Mouse (Mus musculus): ENCODE measurements around the gene Tuba3b. TPM values are rescaled to one million over a fixed set of nuclear protein-coding genes. Genes with fewer than 3 reads are reported as not detected.

Tuba3b gene
- not detected in 2 replicates for polyA plus RNA-seq (2015; fragmentation: Nextera tagmentation; extraction: Ambion mirVana)

GRCm38 (mm10) chr6:145615666-145616210 is at the start of gene Tuba3b:
Tuba3b (plus strand) TSS chr6:145615757.
- H3K36me3 ChIP-seq (ENCODE audit: poor library complexity, severe bottlenecking): no peaks in the 10 kb centered on the region
- ATAC-seq: no peak
- H3K9me3 ChIP-seq (replicated peaks): no peaks in the 10 kb centered on the region
- H3K9ac ChIP-seq: no peak within 1 kb of the TSS
- no peaks in the 10 kb centered on the region for H3K27me3 ChIP-seq
- WGBS: 97% methylated on average over 31 of the region's 31 CpGs
- H3K4me3 ChIP-seq: no peak within 1 kb of the TSS
- no peak within 1 kb of the TSS for H3K27ac ChIP-seq
- no peak within 1 kb of the TSS for H3K4me2 ChIP-seq
- H3K4me1 ChIP-seq: peaks cover 3% of the 10 kb centered on the region; the same call in 1 of the 2 replicates

- no peak overlapping the region for H3K27ac ChIP-seq
- H3K36me3 ChIP-seq (ENCODE audit: poor library complexity, severe bottlenecking): no peaks in the 10 kb centered on the region
- no peak for ATAC-seq
- H3K4me1 ChIP-seq: 0 out of 2 replicates have a peak, but pooled peaks cover 3% of the 10 kb centered on the region
- H3K9me3 ChIP-seq (replicated peaks): no peaks in the 10 kb centered on the region
- no peak overlapping the region for H3K4me2 ChIP-seq
- H3K4me3 ChIP-seq: no peak overlapping the region
- H3K27me3 ChIP-seq: no peaks in the 10 kb centered on the region
- no peak overlapping the region for H3K9ac ChIP-seq
- WGBS: 86% methylated on average over 8 of the region's 8 CpGs
Measured at GRCm38 (mm10) chr6:145567296-145567695, 48.3 kb upstream of the Tuba3b start.

- no peak for ATAC-seq
- no peaks in the 10 kb centered on the region for H3K9me3 ChIP-seq (replicated peaks)
- no peak overlapping the region for H3K4me2 ChIP-seq
- H3K27me3 ChIP-seq: no peaks in the 10 kb centered on the region
- H3K9ac ChIP-seq: no peak overlapping the region
- 83% methylated on average over 3 of the region's 3 CpGs for WGBS
- H3K36me3 ChIP-seq (ENCODE audit: poor library complexity, severe bottlenecking): no peaks in the 10 kb centered on the region
- 0 out of 2 replicates have a peak, but pooled peaks cover 3% of the 10 kb centered on the region for H3K4me1 ChIP-seq
- H3K4me3 ChIP-seq: no peak overlapping the region
- H3K27ac ChIP-seq: no peak overlapping the region
Measured at GRCm38 (mm10) chr6:145567832-145568231, 47.7 kb upstream of the Tuba3b start.

GRCm38 (mm10) chr6:145568701-145569100 is 46.9 kb upstream of the Tuba3b start:
- Histone ChIP-seq H3K4me1 (0 out of 2 replicates have a peak, but pooled peaks cover 3% of the 10 kb centered on the region), H3K36me3 (ENCODE audit: poor library complexity, severe bottlenecking) (no peaks in the 10 kb centered on the region), H3K9me3 (replicated peaks) (no peaks in the 10 kb centered on the region), H3K4me2 (no peak overlapping the region), H3K9ac (no peak overlapping the region), H3K27me3 (no peaks in the 10 kb centered on the region), H3K27ac (no peak overlapping the region), H3K4me3 (no peak overlapping the region)
- no peak for ATAC-seq
- WGBS: 90% methylated on average over 3 of the region's 3 CpGs

GRCm38 (mm10) chr6:145573250-145574013 is 42.1 kb upstream of the Tuba3b start:
- Histone ChIP-seq H3K4me2 (no peak overlapping the region), H3K27me3 (no peaks in the 10 kb centered on the region), H3K27ac (no peak overlapping the region), H3K4me1 (peaks cover 5% of the 10 kb centered on the region), H3K36me3 (ENCODE audit: poor library complexity, severe bottlenecking) (no peaks in the 10 kb centered on the region), H3K9ac (no peak overlapping the region), H3K9me3 (replicated peaks) (no peaks in the 10 kb centered on the region), H3K4me3 (no peak overlapping the region)
- 82% methylated on average over 6 of the region's 6 CpGs for WGBS
- no peak for ATAC-seq

GRCm38 (mm10) chr6:145576762-145577161 is 38.8 kb upstream of the Tuba3b start:
- no peak for ATAC-seq
- no peak overlapping the region for H3K4me3 ChIP-seq
- H3K4me1 ChIP-seq: peaks cover 17% of the 10 kb centered on the region
- WGBS: 94% methylated on average over 4 of the region's 4 CpGs
- H3K9me3 ChIP-seq (replicated peaks): no peaks in the 10 kb centered on the region
- H3K4me2 ChIP-seq: no peak overlapping the region
- H3K9ac ChIP-seq: no peak overlapping the region
- no peaks in the 10 kb centered on the region for H3K27me3 ChIP-seq
- H3K27ac ChIP-seq: no peak overlapping the region
- no peaks in the 10 kb centered on the region for H3K36me3 ChIP-seq (ENCODE audit: poor library complexity, severe bottlenecking)

- peak; percentile 48; the same call in 1 of the 2 replicates for ATAC-seq
- WGBS: 38% methylated on average over 10 of the region's 10 CpGs
- no peak overlapping the region for H3K4me3 ChIP-seq
- peaks cover 17% of the 10 kb centered on the region for H3K4me1 ChIP-seq
- no peaks in the 10 kb centered on the region for H3K9me3 ChIP-seq (replicated peaks)
- H3K4me2 ChIP-seq: no peak overlapping the region
- H3K27ac ChIP-seq: peak overlapping the region; percentile 11; the same call in 1 of the 2 replicates
- no peaks in the 10 kb centered on the region for H3K27me3 ChIP-seq
- no peaks in the 10 kb centered on the region for H3K36me3 ChIP-seq (ENCODE audit: poor library complexity, severe bottlenecking)
- no peak overlapping the region for H3K9ac ChIP-seq
Measured at GRCm38 (mm10) chr6:145578457-145579185, 36.9 kb upstream of the Tuba3b start.

GRCm38 (mm10) chr6:145579761-145580160 is 35.8 kb upstream of the Tuba3b start:
- no peak for ATAC-seq
- no peak overlapping the region for H3K9ac ChIP-seq

GRCm38 (mm10) chr6:145581366-145582170 is 34.0 kb upstream of the Tuba3b start:
- Histone ChIP-seq H3K9ac (no peak overlapping the region), H3K36me3 (ENCODE audit: poor library complexity, severe bottlenecking) (no peaks in the 10 kb centered on the region), H3K27me3 (no peaks in the 10 kb centered on the region), H3K4me2 (no peak overlapping the region), H3K27ac (no peak overlapping the region), H3K9me3 (replicated peaks) (no peaks in the 10 kb centered on the region), H3K4me1 (peaks cover 27% of the 10 kb centered on the region), H3K4me3 (no peak overlapping the region)
- WGBS: 77% methylated on average over 10 of the region's 10 CpGs
- ATAC-seq: no peak

More at GRCm38 (mm10) chr6:145579761-145580160, 35.8 kb upstream of the Tuba3b start:
- Histone ChIP-seq H3K36me3 (ENCODE audit: poor library complexity, severe bottlenecking) (no peaks in the 10 kb centered on the region), H3K27me3 (no peaks in the 10 kb centered on the region), H3K27ac (no peak overlapping the region), H3K4me1 (peaks cover 17% of the 10 kb centered on the region), H3K9me3 (replicated peaks) (no peaks in the 10 kb centered on the region), H3K4me2 (no peak overlapping the region), H3K4me3 (no peak overlapping the region)
- WGBS: 80% methylated on average over 3 of the region's 3 CpGs

- H3K27me3 ChIP-seq: no peaks in the 10 kb centered on the region
Measured at GRCm38 (mm10) chr6:145585052-145585973, 30.2 kb upstream of the Tuba3b start.

More at GRCm38 (mm10) chr6:145585052-145585973, 30.2 kb upstream of the Tuba3b start:
- Histone ChIP-seq H3K27ac (peak overlapping the region; percentile 73), H3K9ac (no peak overlapping the region), H3K4me1 (peaks cover 16% of the 10 kb centered on the region), H3K4me2 (peak overlapping the region; percentile 44), H3K9me3 (replicated peaks) (no peaks in the 10 kb centered on the region), H3K36me3 (ENCODE audit: poor library complexity, severe bottlenecking) (no peaks in the 10 kb centered on the region), H3K4me3 (no peak overlapping the region)
- peak; percentile 94 for ATAC-seq
- 54% methylated on average over 21 of the region's 21 CpGs for WGBS

Data from forebrain, embryonic 13.5 days (tissue).